Comparison of ENCODE assay signal across 12 mouse cellular contexts in the genomic region with DNA sequence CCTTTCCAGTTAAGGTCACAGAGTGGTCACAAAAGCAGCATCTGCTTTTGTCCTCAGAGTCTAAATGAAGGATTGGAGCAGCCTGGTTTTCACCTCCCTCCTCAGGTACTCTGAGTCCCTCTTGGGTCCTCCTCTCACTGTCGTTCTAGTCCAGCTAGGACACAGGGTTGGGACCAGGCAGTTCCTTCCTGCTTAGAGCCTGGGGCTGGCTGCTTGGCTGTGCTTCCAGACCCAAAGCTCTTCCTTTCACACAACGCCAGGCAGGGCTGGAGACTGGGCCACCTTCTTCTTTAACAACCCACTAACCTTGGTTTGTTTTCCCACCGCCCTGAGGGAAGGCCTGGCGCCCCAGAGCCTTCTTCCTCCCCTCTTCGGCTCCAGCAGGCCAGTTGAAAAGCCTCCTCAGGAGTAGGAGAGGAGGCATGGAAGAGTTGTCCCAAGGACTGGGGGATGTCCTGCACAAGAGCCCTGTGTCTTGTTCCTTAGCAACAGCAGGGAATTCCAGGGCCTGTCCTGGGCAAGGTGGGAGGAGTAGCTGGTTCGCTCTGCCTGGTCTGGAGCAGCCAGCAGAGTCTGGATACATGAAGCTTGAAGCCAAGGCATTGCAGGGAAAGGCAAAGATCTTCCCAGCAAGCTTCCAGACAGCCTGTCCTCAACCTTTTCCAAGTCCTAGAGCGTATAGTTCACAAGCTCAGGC. TPM values are rescaled to one million over a fixed set of nuclear protein-coding genes. Genes with fewer than 3 reads are reported as not detected.
DNase-seq lines count a peak whose midpoint lies in the region; ATAC-seq and TF ChIP-seq lines count a peak whose summit lies in the region.
"Had no signal": no experiment of that assay in that cellular context is flagged by ENCODE, and none has a peak within 500 bp of the region (broad histone marks: within the 10 kb centered on the region; RNA-seq: fewer than 3 reads in every experiment).

No protein-coding gene starts in this region.

- TF ChIP-seq CTCF in lung, adult 2 months (IDR thresholded peaks at IDR 0.05; ENCODE audit: insufficient read depth, low read length) = no peak
- TF ChIP-seq CTCF in stomach, postnatal 0 days (IDR thresholded peaks at IDR 0.05; ENCODE audit: low read depth) = no peak

- H3K36me3 ChIP-seq in heart, embryonic 13.5 days = no peaks in the 10 kb centered on the region
- H3K36me3 ChIP-seq in lung, embryonic 16.5 days (ENCODE audit: control insufficient read depth, insufficient read depth, low read length) = no peaks in the 10 kb centered on the region
- no peaks in the 10 kb centered on the region for H3K36me3 ChIP-seq in intestine, embryonic 14.5 days (ENCODE audit: control insufficient read depth, insufficient read depth, low read length)
- H3K36me3 ChIP-seq in stomach, postnatal 0 days (ENCODE audit: control insufficient read depth, insufficient read depth, low read length) = no peaks in the 10 kb centered on the region
- H3K36me3 ChIP-seq in forebrain, embryonic 11.5 days (ENCODE audit: control insufficient read depth, insufficient read depth, low read length) = no peaks in the 10 kb centered on the region
- H3K36me3 ChIP-seq: stomach, embryonic 15.5 days had no signal

- H3K9me3 ChIP-seq in heart, embryonic 13.5 days = no peaks in the 10 kb centered on the region
- no peaks in the 10 kb centered on the region for H3K9me3 ChIP-seq in lung, embryonic 16.5 days (ENCODE audit: control insufficient read depth, low read length)
- H3K9me3 ChIP-seq in intestine, embryonic 14.5 days (ENCODE audit: control insufficient read depth, low read length) = no peaks in the 10 kb centered on the region
- H3K9me3 ChIP-seq in stomach, postnatal 0 days (ENCODE audit: control insufficient read depth, low read length) = no peaks in the 10 kb centered on the region
- H3K9me3 ChIP-seq in forebrain, embryonic 11.5 days (ENCODE audit: control insufficient read depth, low read length) = no peaks in the 10 kb centered on the region
- H3K9me3 ChIP-seq: stomach, embryonic 15.5 days had no signal

- peaks cover 30% of the 10 kb centered on the region for H3K4me1 ChIP-seq in heart, embryonic 13.5 days
- H3K4me1 ChIP-seq in lung, embryonic 16.5 days (replicated peaks; ENCODE audit: control insufficient read depth, insufficient read depth, low read length) = peaks cover 13% of the 10 kb centered on the region
- H3K4me1 ChIP-seq in lung, adult 2 months (ENCODE audit: control insufficient read depth, insufficient read depth, low read length) = 0 out of 2 replicates have a peak, but pooled peaks cover 2% of the 10 kb centered on the region
- no peaks in the 10 kb centered on the region; the same call in 1 of the 2 replicates for H3K4me1 ChIP-seq in intestine, embryonic 14.5 days (replicated peaks; ENCODE audit: control insufficient read depth, insufficient read depth, low read length)
- H3K4me1 ChIP-seq in stomach, postnatal 0 days (replicated peaks; ENCODE audit: control insufficient read depth, insufficient read depth) = no peaks in the 10 kb centered on the region; the same call in 1 of the 2 replicates
- H3K4me1 ChIP-seq in forebrain, embryonic 11.5 days (replicated peaks; ENCODE audit: control insufficient read depth, insufficient read depth, low read length) = no peaks in the 10 kb centered on the region; the same call in 1 of the 2 replicates

- WGBS in heart, embryonic 13.5 days = 46% methylated on average over 7 of the region's 7 CpGs
- WGBS in lung, embryonic 16.5 days = 50% methylated on average over 7 of the region's 7 CpGs
- WGBS in lung, adult 2 months = 64% methylated on average over 7 of the region's 7 CpGs
- WGBS in intestine, embryonic 14.5 days = 48% methylated on average over 7 of the region's 7 CpGs
- 60% methylated on average over 7 of the region's 7 CpGs for WGBS in stomach, postnatal 0 days
- 49% methylated on average over 7 of the region's 7 CpGs for WGBS in forebrain, embryonic 11.5 days

- no peak for DNase-seq in heart, adult 8-10 months (ENCODE audit: low spot score)
- no peak for DNase-seq in lung, adult 2 months
- no peak for DNase-seq in intestine, embryonic 14.5 days (ENCODE audit: low spot score)
- DNase-seq in stomach, postnatal 0 days (ENCODE audit: low spot score) = no peak
- no peak for DNase-seq in forebrain, embryonic 11.5 days (ENCODE audit: low spot score)
- DNase-seq: adrenal gland, postnatal 10 days; kidney, adult 2 months had no signal

- TF ChIP-seq POLR2A in lung, adult 2 months (IDR thresholded peaks at IDR 0.05; ENCODE audit: borderline replicate concordance, extremely low read depth, low read depth, low read length) = no peak

- H3K4me2 ChIP-seq in heart, embryonic 13.5 days = peak overlapping the region; percentile 68
- H3K4me2 ChIP-seq in lung, embryonic 16.5 days (ENCODE audit: low read depth, low read length) = no peak overlapping the region
- no peak overlapping the region for H3K4me2 ChIP-seq in intestine, embryonic 14.5 days (ENCODE audit: low read length)
- H3K4me2 ChIP-seq in stomach, postnatal 0 days (replicated peaks; ENCODE audit: low read depth) = no peak overlapping the region
- no peak overlapping the region for H3K4me2 ChIP-seq in forebrain, embryonic 11.5 days (ENCODE audit: low read depth, low read length, severe bottlenecking)

- peak overlapping the region; percentile 68; the same call in 1 of the 2 replicates for H3K9ac ChIP-seq in heart, embryonic 13.5 days
- H3K9ac ChIP-seq in lung, embryonic 16.5 days (ENCODE audit: low read length) = no peak overlapping the region
- 0 out of 2 replicates have a peak overlapping the region, but pooled peaks have one; percentile 20 for H3K9ac ChIP-seq in intestine, embryonic 14.5 days (ENCODE audit: low read length)
- no peak overlapping the region for H3K9ac ChIP-seq in stomach, postnatal 0 days (ENCODE audit: low read length)
- no peak overlapping the region for H3K9ac ChIP-seq in forebrain, embryonic 11.5 days (ENCODE audit: low read length)
- H3K9ac ChIP-seq: stomach, embryonic 15.5 days had no signal

- TF ChIP-seq EP300 in stomach, postnatal 0 days (optimal IDR thresholded peaks at IDR 0.05) = no peak

- H3K27me3 ChIP-seq in heart, embryonic 13.5 days (replicated peaks) = peaks cover 14% of the 10 kb centered on the region
- no peaks in the 10 kb centered on the region for H3K27me3 ChIP-seq in lung, embryonic 16.5 days (ENCODE audit: control insufficient read depth, insufficient read depth, low read depth, low read length)
- H3K27me3 ChIP-seq in intestine, embryonic 14.5 days (replicated peaks; ENCODE audit: control insufficient read depth, insufficient read depth, low read length) = peaks cover 9% of the 10 kb centered on the region
- no peaks in the 10 kb centered on the region for H3K27me3 ChIP-seq in stomach, postnatal 0 days (ENCODE audit: control insufficient read depth, insufficient read depth, low read length)
- H3K27me3 ChIP-seq in forebrain, embryonic 11.5 days (ENCODE audit: control insufficient read depth, insufficient read depth, low read length) = no peaks in the 10 kb centered on the region; the same call in 1 of the 2 replicates
- H3K27me3 ChIP-seq: stomach, embryonic 15.5 days had no signal

- H3K4me3 ChIP-seq in heart, embryonic 13.5 days = peak overlapping the region; percentile 40; the same call in 1 of the 2 replicates
- no peak overlapping the region for H3K4me3 ChIP-seq in lung, embryonic 16.5 days (ENCODE audit: low read length)
- H3K4me3 ChIP-seq in lung, adult 2 months (replicated peaks; ENCODE audit: extremely low read depth, low read depth, low read length) = no peak overlapping the region
- no peak overlapping the region for H3K4me3 ChIP-seq in intestine, embryonic 14.5 days (ENCODE audit: low read depth, low read length)
- H3K4me3 ChIP-seq in stomach, postnatal 0 days (ENCODE audit: low read depth, low read length) = no peak overlapping the region
- H3K4me3 ChIP-seq in forebrain, embryonic 11.5 days (ENCODE audit: low read depth, low read length) = no peak overlapping the region

- no peak overlapping the region for H3K27ac ChIP-seq in heart, embryonic 13.5 days (replicated peaks)
- no peak overlapping the region for H3K27ac ChIP-seq in lung, embryonic 16.5 days (ENCODE audit: low read length)
- no peak overlapping the region for H3K27ac ChIP-seq in intestine, embryonic 14.5 days (ENCODE audit: low read depth)
- peak overlapping the region; percentile 85 for H3K27ac ChIP-seq in stomach, postnatal 0 days (replicated peaks)
- H3K27ac ChIP-seq in forebrain, embryonic 11.5 days (ENCODE audit: low read depth, low read length) = no peak overlapping the region
- H3K27ac ChIP-seq: stomach, embryonic 15.5 days had no signal

- no peak for ATAC-seq in heart, embryonic 13.5 days (ENCODE audit: extremely low read depth, insufficient number of reproducible peaks, low FRiP score, low TSS enrichment)
- ATAC-seq in lung, embryonic 16.5 days (ENCODE audit: low read depth) = peak; percentile 34; the same call in 1 of the 2 replicates
- ATAC-seq in intestine, embryonic 14.5 days (replicated peaks; ENCODE audit: low FRiP score, low TSS enrichment, low read depth) = no peak
- no peak for ATAC-seq in stomach, postnatal 0 days (ENCODE audit: low FRiP score, low TSS enrichment)
- no peak for ATAC-seq in forebrain, embryonic 11.5 days (replicated peaks; ENCODE audit: low FRiP score)
- ATAC-seq: CD4-positive, CD25-positive, alpha-beta regulatory T cell, adult 4 months had no signal

RNA-seq across cellular contexts. Expression of a gene that starts 0.7 kb away (rescaled TPM):
- polyA plus RNA-seq in heart, embryonic 13.5 days (2015; fragmentation: Nextera tagmentation; extraction: Ambion mirVana) = 5.4 and 5.9 TPM in 2 replicates
- 1 to 10 TPM; 3.4 to 8.7 (median 6.4) TPM for total RNA-seq in heart, adult 8-10 months (2022)
- polyA plus RNA-seq in lung, embryonic 16.5 days (2015; fragmentation: Nextera tagmentation; extraction: Ambion mirVana) = 5.3 and 6.5 TPM in 2 replicates
- 11.4 and 28.6 TPM in 2 replicates for polyA plus RNA-seq in lung, adult 2 months (2012; rRNA removed)
- 6.1 and 7.5 TPM in 2 replicates for polyA plus RNA-seq in intestine, embryonic 14.5 days (2014; fragmentation: Nextera tagmentation; extraction: Ambion mirVana)
- polyA plus RNA-seq in stomach, postnatal 0 days (2015; fragmentation: Nextera tagmentation; extraction: Ambion mirVana) = 49.8 and 57.5 TPM in 2 replicates
- 1.1 and 1.2 TPM in 2 replicates for polyA plus RNA-seq in forebrain, embryonic 11.5 days (2014; fragmentation: Nextera tagmentation; extraction: Ambion mirVana)
- total RNA-seq: common myeloid progenitor, adult 5-6 weeks had no signal
- polyA plus RNA-seq: CD4-positive, CD25-positive, alpha-beta regulatory T cell, adult 4 months had no signal

RNA-seq across cellular contexts. Expression of a gene that starts 58.2 kb away (rescaled TPM):
- polyA plus RNA-seq in heart, embryonic 13.5 days (2015; fragmentation: Nextera tagmentation; extraction: Ambion mirVana) = 14.9 and 16.4 TPM in 2 replicates
- total RNA-seq in heart, adult 8-10 months (2022) = 10 to 100 TPM in 1 of 4 experiments, 1 to 10 TPM in 3; 7.2 to 10.0 (median 8.9) TPM
- polyA plus RNA-seq in lung, embryonic 16.5 days (2015; fragmentation: Nextera tagmentation; extraction: Ambion mirVana) = 38.3 and 41.5 TPM in 2 replicates
- polyA plus RNA-seq in lung, adult 2 months (2012; rRNA removed) = 9.2 and 14.5 TPM in 2 replicates
- 20.6 and 22.7 TPM in 2 replicates for polyA plus RNA-seq in intestine, embryonic 14.5 days (2014; fragmentation: Nextera tagmentation; extraction: Ambion mirVana)
- 56.9 and 70.0 TPM in 2 replicates for polyA plus RNA-seq in stomach, postnatal 0 days (2015; fragmentation: Nextera tagmentation; extraction: Ambion mirVana)
- polyA plus RNA-seq in forebrain, embryonic 11.5 days (2014; fragmentation: Nextera tagmentation; extraction: Ambion mirVana) = 34.1 and 36.0 TPM in 2 replicates

Comparison
In these comparisons a context has a peak if more than half of its experiments do, and no peak if none do; other contexts are left out.
1. H3K9ac ChIP-seq: peak in heart, embryonic 13.5 days (single experiment) and intestine, embryonic 14.5 days (single experiment); none in lung, embryonic 16.5 days (single experiment), stomach, postnatal 0 days (single experiment) and forebrain, embryonic 11.5 days (single experiment).